Mouse (Mus musculus) neural tube, embryonic 11.5 days (tissue): ENCODE results near the gene Tgfbr3. TPM values are rescaled to one million over a fixed set of nuclear protein-coding genes. Genes with fewer than 3 reads are reported as not detected.
"Not testable (repeated sequence)": the region's sequence is repeated elsewhere in the genome, so short reads cannot be mapped to it uniquely, and the experiment has no call there.

Experiments used
- ATAC-seq: fragments of 200-750 bp; cut with Nextera tagmentation; 2 replicates; pipeline ENCODE4 v1.8.0; 2017; ENCODE audit warnings: moderate number of reproducible peaks, mild to moderate bottlenecking, moderate TSS enrichment, moderate library complexity; ENCODE audit not compliant: insufficient read depth, low FRiP score, low TSS enrichment
- DNase-seq: peaks from one replicate; pipeline ENCODE4 v3.0.0-alpha.2; 2015; ENCODE audit warnings: low spot score
- H3K27ac ChIP-seq: fragments of 300-500 bp; sonication (generic); 2 replicates; pipeline ENCODE4 v1.5.1; 2014; ENCODE audit warnings: low read depth, mild to moderate bottlenecking, low read length
- H3K27me3 ChIP-seq: fragments of 300-500 bp; sonication (generic); 2 replicates; pipeline ENCODE4 v1.6.1; 2014; ENCODE audit warnings: mild to moderate bottlenecking, low read length, mixed read lengths; ENCODE audit not compliant: control insufficient read depth, insufficient read depth
- H3K36me3 ChIP-seq: fragments of 300-500 bp; sonication (generic); 2 replicates; pipeline ENCODE4 v1.6.1; 2014; ENCODE audit warnings: mild to moderate bottlenecking, low read length, moderate library complexity, mixed read lengths; ENCODE audit not compliant: control insufficient read depth, insufficient read depth
- H3K4me1 ChIP-seq: fragments of 300-500 bp; sonication (generic); 2 replicates; pipeline ENCODE4 v1.6.1; 2014; ENCODE audit warnings: low read length, mixed read lengths; ENCODE audit not compliant: control insufficient read depth, insufficient read depth
- H3K4me2 ChIP-seq: fragments of 300-500 bp; sonication (generic); 2 replicates; pipeline ENCODE4 v1.6.1; 2014; ENCODE audit warnings: low read depth, mild to moderate bottlenecking, moderate library complexity
- H3K4me3 ChIP-seq: fragments of 300-500 bp; sonication (generic); 2 replicates; pipeline ENCODE4 v1.5.1; 2014; ENCODE audit warnings: low read depth, low read length
- H3K9ac ChIP-seq: fragments of 300-500 bp; sonication (generic); 2 replicates; pipeline ENCODE4 v1.6.1; 2014; ENCODE audit warnings: mild to moderate bottlenecking, low read length
- H3K9me3 ChIP-seq: fragments of 300-500 bp; sonication (generic); 2 replicates; pipeline ENCODE4 v1.6.1; 2016; ENCODE audit warnings: low read length; ENCODE audit not compliant: control insufficient read depth
- WGBS: fragments of 180-500 bp; shearing (Covaris S2); extraction: QIAGEN DNeasy Blood & Tissue Kit; methylation state at CpG from one replicate; pipeline ENCODE4 v1.1.7; 2014; 5-methylcytosine and 5-hydroxymethylcytosine counted together
- polyA plus RNA-seq: library from polyadenylated mRNA; unstranded; fragments of >200 nt; fragmentation: Nextera tagmentation; extraction: Ambion mirVana; gene quantifications from 2 replicates; pipeline ENCODE4 v1.2.1, GENCODE M21; 2014

Gene Tgfbr3
- polyA plus RNA-seq, 1 experiment from 2014 or later: 8.2 TPM

GRCm38 (mm10) chr5:107252435-107252834 lies 37.0 kb downstream of the Tgfbr3 start:
- Histone ChIP-seq H3K4me1 (no peaks in the 10 kb centered on the region), H3K4me3 (no peak overlapping the region), H3K36me3 (no peaks in the 10 kb centered on the region), H3K27me3 (no peaks in the 10 kb centered on the region), H3K9ac (no peak overlapping the region), H3K4me2 (no peak overlapping the region), H3K27ac (no peak overlapping the region), H3K9me3 (no peaks in the 10 kb centered on the region)
- WGBS: 54% methylated on average over 1 of the region's 1 CpGs
- no peak for ATAC-seq
- no peak for DNase-seq

GRCm38 (mm10) chr5:107251751-107252305 lies 37.6 kb downstream of the Tgfbr3 start:
- H3K27ac ChIP-seq: no peak overlapping the region

GRCm38 (mm10) chr5:107250548-107251272 lies 38.7 kb downstream of the Tgfbr3 start:
- DNase-seq: no peak
- no peak overlapping the region for H3K9ac ChIP-seq
- no peak for ATAC-seq
- H3K9me3 ChIP-seq: no peaks in the 10 kb centered on the region
- no peaks in the 10 kb centered on the region for H3K4me1 ChIP-seq
- H3K27me3 ChIP-seq: no peaks in the 10 kb centered on the region
- H3K4me2 ChIP-seq: no peak overlapping the region
- H3K4me3 ChIP-seq: no peak overlapping the region
- no peaks in the 10 kb centered on the region for H3K36me3 ChIP-seq
- 21% methylated on average over 19 of the region's 19 CpGs for WGBS
- no peak overlapping the region for H3K27ac ChIP-seq

More at GRCm38 (mm10) chr5:107251751-107252305, 37.6 kb downstream of the Tgfbr3 start:
- H3K27me3 ChIP-seq: no peaks in the 10 kb centered on the region
- DNase-seq (no peak), ATAC-seq (no peak)
- no peaks in the 10 kb centered on the region for H3K9me3 ChIP-seq
- no peak overlapping the region for H3K4me3 ChIP-seq
- H3K36me3 ChIP-seq: no peaks in the 10 kb centered on the region
- no peak overlapping the region for H3K4me2 ChIP-seq
- H3K4me1 ChIP-seq: no peaks in the 10 kb centered on the region
- H3K9ac ChIP-seq: no peak overlapping the region
- 22% methylated on average over 3 of the region's 3 CpGs for WGBS

- no peak overlapping the region for H3K9ac ChIP-seq
- no peaks in the 10 kb centered on the region for H3K4me1 ChIP-seq
- ATAC-seq (no peak), DNase-seq (no peak)
- no peak overlapping the region for H3K4me2 ChIP-seq
- no peaks in the 10 kb centered on the region for H3K27me3 ChIP-seq
- WGBS: 77% methylated on average over 6 of the region's 6 CpGs
- H3K27ac ChIP-seq: no peak overlapping the region
- H3K4me3 ChIP-seq: no peak overlapping the region
- H3K9me3 ChIP-seq: no peaks in the 10 kb centered on the region
- no peaks in the 10 kb centered on the region for H3K36me3 ChIP-seq
Measured at GRCm38 (mm10) chr5:107248732-107249131, 40.7 kb downstream of the Tgfbr3 start.

- H3K27me3 ChIP-seq, H3K4me3 ChIP-seq, H3K4me1 ChIP-seq, H3K27ac ChIP-seq, ATAC-seq, DNase-seq, H3K4me2 ChIP-seq, H3K36me3 ChIP-seq, H3K9me3 ChIP-seq, H3K9ac ChIP-seq: not testable (repeated sequence)
- 95% methylated on average over 11 of the region's 11 CpGs for WGBS
Measured at GRCm38 (mm10) chr5:107248302-107248701, 41.1 kb downstream of the Tgfbr3 start.

GRCm38 (mm10) chr5:107247786-107248185 lies 41.6 kb downstream of the Tgfbr3 start:
- H3K36me3 ChIP-seq: no peaks in the 10 kb centered on the region
- 76% methylated on average over 3 of the region's 3 CpGs for WGBS
- H3K4me2 ChIP-seq: no peak overlapping the region
- no peaks in the 10 kb centered on the region for H3K4me1 ChIP-seq
- no peak overlapping the region for H3K4me3 ChIP-seq
- DNase-seq (no peak), ATAC-seq (no peak)
- no peak overlapping the region for H3K27ac ChIP-seq
- H3K9ac ChIP-seq: no peak overlapping the region
- H3K27me3 ChIP-seq: no peaks in the 10 kb centered on the region
- H3K9me3 ChIP-seq: no peaks in the 10 kb centered on the region

- Histone ChIP-seq H3K36me3 (no peaks in the 10 kb centered on the region), H3K4me3 (no peak overlapping the region), H3K4me2 (no peak overlapping the region), H3K27me3 (no peaks in the 10 kb centered on the region), H3K9ac (no peak overlapping the region), H3K27ac (no peak overlapping the region), H3K9me3 (no peaks in the 10 kb centered on the region), H3K4me1 (peaks cover under 1% of the 10 kb centered on the region; the same call in 1 of the 2 replicates)
- WGBS: 94% methylated on average over 2 of the region's 2 CpGs
- ATAC-seq (no peak), DNase-seq (no peak)
Measured at GRCm38 (mm10) chr5:107243445-107243844, 46.0 kb downstream of the Tgfbr3 start.

GRCm38 (mm10) chr5:107242993-107243392 lies 46.4 kb downstream of the Tgfbr3 start:
- Histone ChIP-seq H3K27me3 (no peaks in the 10 kb centered on the region), H3K36me3 (no peaks in the 10 kb centered on the region), H3K4me2 (no peak overlapping the region), H3K27ac (no peak overlapping the region), H3K4me3 (no peak overlapping the region), H3K9ac (no peak overlapping the region), H3K9me3 (no peaks in the 10 kb centered on the region), H3K4me1 (peaks cover 3% of the 10 kb centered on the region; the same call in 1 of the 2 replicates)
- no peak for DNase-seq
- ATAC-seq: no peak
- 80% methylated on average over 4 of the region's 4 CpGs for WGBS

- Histone ChIP-seq H3K4me3 (no peak overlapping the region), H3K9ac (no peak overlapping the region), H3K27ac (no peak overlapping the region), H3K4me1 (peaks cover 3% of the 10 kb centered on the region; the same call in 1 of the 2 replicates), H3K9me3 (no peaks in the 10 kb centered on the region), H3K27me3 (no peaks in the 10 kb centered on the region), H3K4me2 (no peak overlapping the region), H3K36me3 (no peaks in the 10 kb centered on the region)
- ATAC-seq: no peak
- WGBS: 41% methylated on average over 1 of the region's 1 CpGs
- no peak for DNase-seq
Measured at GRCm38 (mm10) chr5:107240276-107240675, 49.2 kb downstream of the Tgfbr3 start.
